Mouse (Mus musculus) ES-E14 (cell line): Measurements from ENCODE around the gene Rora. TPM values are rescaled to one million over a fixed set of nuclear protein-coding genes. Genes with fewer than 3 reads are reported as not detected.

Experiments
- DNase-seq: peaks from one replicate; pipeline ENCODE4 v3.0.0-alpha.2; 2013; ENCODE audit warnings: low read depth, low spot score
- H3K27ac ChIP-seq: 2 replicates; pipeline ENCODE4 v1.5.1; 2012; ENCODE audit warnings: low read depth, mild to moderate bottlenecking, low read length, moderate library complexity, mixed read lengths; ENCODE audit not compliant: poor library complexity, insufficient read depth, severe bottlenecking
- H3K36me3 ChIP-seq: 2 replicates; pipeline ENCODE4 v1.6.1; 2012; ENCODE audit warnings: mild to moderate bottlenecking, low read length, moderate library complexity, mixed read lengths; ENCODE audit not compliant: control insufficient read depth, poor library complexity, insufficient read depth, severe bottlenecking
- H3K4me1 ChIP-seq, 2 experiments: fragments of 150-350 bp in 1 of 2; sonication (generic) in 1 of 2; 2 replicates each; pipeline ENCODE4 v1.6.1; 2012; ENCODE audit warnings: low read length in 2 of 2, mild to moderate bottlenecking in 1 of 2, mixed read lengths in 1 of 2; ENCODE audit not compliant: control insufficient read depth in 2 of 2, insufficient read depth in 2 of 2, poor library complexity in 1 of 2
- H3K4me3 ChIP-seq, 2 experiments: fragments of 150-350 bp in 1 of 2; sonication (generic) in 1 of 2; 2 replicates each; pipeline ENCODE4 v1.5.1; 2012; ENCODE audit warnings: low read length in 2 of 2, low read depth in 1 of 2, mild to moderate bottlenecking in 1 of 2, mixed read lengths in 1 of 2; ENCODE audit not compliant: insufficient read depth in 1 of 2, poor library complexity in 1 of 2, severe bottlenecking in 1 of 2
- H3K9ac ChIP-seq: 2 replicates; pipeline ENCODE4 v1.6.1; 2012; ENCODE audit warnings: low read depth, mild to moderate bottlenecking, low read length, mixed read lengths; ENCODE audit not compliant: poor library complexity, insufficient read depth, severe bottlenecking
- H3K9me3 ChIP-seq: fragments of 150-350 bp; sonication (generic); 2 replicates; pipeline ENCODE4 v1.6.1; 2012; ENCODE audit warnings: low read depth, mild to moderate bottlenecking, low read length; ENCODE audit not compliant: control insufficient read depth, insufficient read depth
- CHD2 ChIP-seq: IDR thresholded peaks from 2 replicates; pipeline ENCODE4 v1.6.1; 2014; ENCODE audit warnings: mild to moderate bottlenecking, low read depth, low read length, inconsistent platforms
- HCFC1 ChIP-seq: IDR thresholded peaks from 2 replicates; pipeline ENCODE4 v1.6.1; 2012; ENCODE audit warnings: low read length, inconsistent platforms, borderline replicate concordance; ENCODE audit not compliant: insufficient read depth
- MAFK ChIP-seq: IDR thresholded peaks from 2 replicates; pipeline ENCODE4 v1.6.1; 2014; ENCODE audit warnings: mild to moderate bottlenecking, low read depth, low read length, inconsistent platforms; ENCODE audit not compliant: insufficient read depth
- ZC3H11A ChIP-seq: IDR thresholded peaks from 2 replicates; pipeline ENCODE4 v1.6.1; 2012; ENCODE audit warnings: low read depth, mild to moderate bottlenecking, inconsistent platforms, low read length, borderline replicate concordance
- ZNF384 ChIP-seq: IDR thresholded peaks from 2 replicates; pipeline ENCODE4 v1.6.1; 2012; ENCODE audit warnings: low read depth, low read length, inconsistent platforms
- in situ Hi-C, 2 experiments: fragments of 600-800 bp; cut with MboI; formaldehyde crosslinking; loops; one replicate each; pipeline ENCODE4 v1.15.1; 2025; ENCODE audit warnings: low sequenced_read_pairs in 2 of 2, inconsistent platforms in 1 of 2; ENCODE audit not compliant: unreplicated experiment in 2 of 2
- total RNA-seq: library from RNA; depleted of rRNA; stranded (reverse); fragments of 300-350 nt; gene quantifications from 2 replicates; pipeline ENCODE4 v1.2.3, GENCODE M21; 2012

Gene Rora
- total RNA-seq, 1 experiment = 2.1 TPM

DNA sequence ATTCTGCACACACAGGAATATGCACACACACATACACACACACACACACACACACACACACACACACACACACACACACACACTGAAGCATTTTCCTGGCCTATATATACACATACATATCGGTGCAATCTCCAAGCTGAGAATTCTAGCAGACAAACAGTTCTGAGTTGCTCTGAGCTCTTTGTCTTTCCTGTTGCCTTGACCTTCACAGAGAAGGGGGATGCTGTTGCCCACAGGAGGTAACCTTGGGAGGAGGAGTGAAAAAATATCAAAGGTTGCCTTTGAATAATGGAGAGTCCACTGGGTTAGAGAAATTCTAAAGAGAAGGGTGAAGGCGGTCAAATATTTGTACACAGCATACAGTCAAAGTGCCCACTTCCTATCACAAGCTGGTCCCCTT lies 360.6 kb downstream of the Rora start:
- Histone ChIP-seq H3K4me1 (no peaks in the 10 kb centered on the region), H3K36me3 (no peaks in the 10 kb centered on the region), H3K27ac (no peak overlapping the region), H3K4me3 (no peak overlapping the region), H3K9ac (no peak overlapping the region), H3K9me3 (no peaks in the 10 kb centered on the region)
- no peak for DNase-seq
- in situ Hi-C loops = no loop called here
- no peak for TF ChIP-seq ZNF384
- TF ChIP-seq CHD2 = no peak
- TF ChIP-seq HCFC1 = no peak
- TF ChIP-seq MAFK = no peak
- no peak for TF ChIP-seq ZC3H11A

DNA sequence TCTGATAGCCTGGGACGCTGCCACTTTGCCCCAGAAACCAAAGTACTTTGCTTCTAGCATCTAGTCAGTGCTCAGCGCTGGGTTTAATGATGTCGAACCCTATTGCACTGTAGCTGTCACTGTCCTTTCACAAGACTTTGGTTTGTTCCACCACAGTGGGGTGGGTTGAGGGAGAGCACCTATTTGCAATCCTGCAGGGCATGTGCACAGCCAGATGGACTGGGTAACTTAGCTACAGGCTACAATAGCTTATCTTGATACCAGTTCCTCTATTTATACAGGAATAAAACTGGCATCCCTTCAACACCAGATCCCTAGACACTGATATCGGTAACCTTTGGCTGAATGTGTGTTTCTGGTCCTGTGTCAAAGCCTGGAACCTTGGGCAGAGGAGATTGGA lies 366.8 kb downstream of the Rora start:
- H3K27ac ChIP-seq = no peak overlapping the region
- TF ChIP-seq ZC3H11A (no peak), ZNF384 (no peak), CHD2 (no peak), HCFC1 (no peak), MAFK (no peak)
- H3K9me3 ChIP-seq = no peaks in the 10 kb centered on the region
- H3K4me1 ChIP-seq = no peaks in the 10 kb centered on the region
- in situ Hi-C loops = no loop called here
- H3K9ac ChIP-seq = no peak overlapping the region
- no peak overlapping the region for H3K4me3 ChIP-seq
- no peaks in the 10 kb centered on the region for H3K36me3 ChIP-seq
- DNase-seq = no peak

DNA sequence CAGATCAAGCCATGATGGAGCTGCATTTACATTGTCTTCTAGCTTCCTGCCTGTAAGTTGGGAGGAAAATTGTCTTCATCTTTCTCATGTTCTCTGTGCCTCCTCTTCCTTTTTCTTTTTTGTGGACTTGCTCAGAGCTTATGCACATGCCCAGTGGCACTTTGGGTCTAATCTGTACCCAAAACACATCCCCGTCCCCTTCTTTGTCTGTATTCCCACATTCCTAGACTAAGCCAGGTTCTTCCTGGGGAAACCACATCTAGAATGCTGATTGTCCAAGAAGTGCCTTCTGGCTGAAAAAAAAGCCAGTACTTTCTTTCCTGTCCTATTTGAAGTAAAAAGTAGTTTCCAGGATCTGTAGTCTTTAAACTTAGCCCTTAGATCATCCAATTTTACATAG lies 367.9 kb downstream of the Rora start:
- in situ Hi-C loops = no loop called here
- Histone ChIP-seq H3K9me3 (no peaks in the 10 kb centered on the region), H3K27ac (no peak overlapping the region), H3K36me3 (no peaks in the 10 kb centered on the region), H3K4me1 (no peaks in the 10 kb centered on the region), H3K4me3 (no peak overlapping the region), H3K9ac (no peak overlapping the region)
- no peak for DNase-seq
- TF ChIP-seq MAFK = no peak
- no peak for TF ChIP-seq ZC3H11A
- TF ChIP-seq ZNF384 = no peak
- TF ChIP-seq HCFC1 = no peak
- no peak for TF ChIP-seq CHD2

DNA sequence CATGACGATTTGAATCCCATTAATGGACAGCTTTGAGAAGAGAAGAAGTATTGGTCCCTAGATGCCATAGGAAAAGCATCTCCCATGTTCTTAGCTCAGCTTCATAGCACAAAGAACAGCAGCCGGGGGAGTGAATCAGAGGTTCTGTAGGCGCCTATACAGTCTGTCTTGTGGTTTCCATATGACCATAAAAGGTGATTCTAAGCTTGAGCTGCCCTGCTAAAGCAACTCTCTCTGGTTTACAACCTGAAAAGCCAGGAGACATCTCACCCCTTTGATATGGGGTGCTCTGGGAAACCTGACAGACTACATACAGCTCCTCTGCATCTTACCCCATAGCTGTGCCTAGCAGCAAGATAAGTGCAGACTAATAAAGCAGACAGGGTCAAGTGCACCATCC lies 369.7 kb downstream of the Rora start:
- H3K4me3 ChIP-seq = no peak overlapping the region
- H3K36me3 ChIP-seq = no peaks in the 10 kb centered on the region
- DNase-seq = no peak
- H3K27ac ChIP-seq = no peak overlapping the region
- no peaks in the 10 kb centered on the region for H3K9me3 ChIP-seq
- no peaks in the 10 kb centered on the region for H3K4me1 ChIP-seq
- in situ Hi-C loops = no loop called here
- TF ChIP-seq ZC3H11A = no peak
- TF ChIP-seq ZNF384 = no peak
- TF ChIP-seq HCFC1 = no peak
- TF ChIP-seq MAFK = no peak
- no peak for TF ChIP-seq CHD2
- H3K9ac ChIP-seq = no peak overlapping the region

DNA sequence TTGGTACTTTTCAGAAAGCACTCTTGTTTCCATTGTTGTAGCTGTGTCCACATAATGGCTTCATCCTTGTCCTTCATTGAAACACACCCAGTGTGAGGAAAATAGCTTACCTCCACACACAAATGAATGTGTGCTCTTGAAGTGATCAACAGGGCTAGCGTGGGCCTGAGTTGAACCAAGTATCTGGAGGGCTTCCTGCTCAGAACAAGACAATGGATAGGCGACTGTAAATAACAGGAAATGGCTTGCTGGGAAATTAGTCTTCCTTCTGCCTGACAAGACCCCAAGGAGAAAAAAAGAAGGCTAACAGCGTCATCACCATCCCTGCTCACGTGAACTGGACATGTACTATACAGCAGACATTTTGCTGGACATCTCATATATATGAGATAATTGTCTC lies 374.6 kb downstream of the Rora start:
- Histone ChIP-seq H3K4me1 (no peaks in the 10 kb centered on the region), H3K9me3 (no peaks in the 10 kb centered on the region), H3K9ac (no peak overlapping the region), H3K27ac (no peak overlapping the region), H3K36me3 (no peaks in the 10 kb centered on the region), H3K4me3 (no peak overlapping the region)
- TF ChIP-seq MAFK (no peak), ZNF384 (no peak), HCFC1 (no peak), ZC3H11A (no peak), CHD2 (no peak)
- in situ Hi-C loops = no loop called here
- no peak for DNase-seq
